Mouse (Mus musculus): Measurements from ENCODE around the gene Atpaf1. TPM values are rescaled to one million over a fixed set of nuclear protein-coding genes. Genes with fewer than 3 reads are reported as not detected.

Atpaf1 gene
- polyA plus RNA-seq, 1 experiment from 2014 or later: 48.1 TPM

- no peak overlapping the region for H3K27ac ChIP-seq (ENCODE audit: low read depth, low read length)
- peaks cover 4% of the 10 kb centered on the region; the same call in 1 of the 2 replicates for H3K36me3 ChIP-seq (ENCODE audit: control insufficient read depth, insufficient read depth, low read length)
- H3K9ac ChIP-seq (replicated peaks; ENCODE audit: low read depth, low read length): no peak overlapping the region
- no peak overlapping the region for H3K4me3 ChIP-seq (ENCODE audit: low read depth, low read length)
- ATAC-seq (ENCODE audit: low read depth): no peak
- no peaks in the 10 kb centered on the region for H3K9me3 ChIP-seq (ENCODE audit: control insufficient read depth, low read length)
- 91% methylated on average over 1 of the region's 1 CpGs for WGBS
- H3K4me1 ChIP-seq (ENCODE audit: control insufficient read depth, insufficient read depth, low read length): no peaks in the 10 kb centered on the region
- no peak overlapping the region for H3K4me2 ChIP-seq (ENCODE audit: low read depth, low read length)
- H3K27me3 ChIP-seq (ENCODE audit: control insufficient read depth, insufficient read depth, low read length): no peaks in the 10 kb centered on the region
Measured at GRCm38 (mm10) chr4:115754851-115755250, 29.8 kb upstream of the Atpaf1 start.

DNA sequence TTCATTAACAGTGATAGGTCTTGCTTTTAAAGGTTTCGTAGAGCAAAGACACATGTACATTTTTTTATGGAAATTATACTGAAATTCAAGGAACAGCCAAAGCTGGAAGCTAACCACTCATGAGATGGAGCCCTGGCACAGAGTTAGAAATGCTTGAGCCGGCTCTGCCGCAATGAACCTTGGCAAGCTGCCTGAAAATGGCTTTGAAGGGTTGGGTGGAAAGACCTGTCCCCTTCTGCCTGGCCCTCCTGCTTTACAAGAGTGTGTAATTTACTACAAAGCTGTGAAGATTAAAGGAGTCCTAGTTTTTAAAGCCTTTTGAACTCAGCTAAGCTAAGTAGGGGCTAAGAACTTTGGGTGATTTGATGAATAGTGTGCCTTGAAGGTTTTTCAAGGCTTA, 23.4 kb upstream of the Atpaf1 start:
- WGBS: 42% methylated on average over 3 of the region's 3 CpGs
- H3K36me3 ChIP-seq (ENCODE audit: control insufficient read depth, insufficient read depth, low read length): peaks cover 11% of the 10 kb centered on the region

GRCm38 (mm10) chr4:115764581-115764980, 20.0 kb upstream of the Atpaf1 start:
- Histone ChIP-seq H3K9ac (replicated peaks; ENCODE audit: low read depth, low read length) (no peak overlapping the region), H3K4me3 (ENCODE audit: low read depth, low read length) (no peak overlapping the region), H3K4me2 (ENCODE audit: low read depth, low read length) (no peak overlapping the region), H3K9me3 (ENCODE audit: control insufficient read depth, low read length) (no peaks in the 10 kb centered on the region), H3K27ac (ENCODE audit: low read depth, low read length) (no peak overlapping the region), H3K27me3 (ENCODE audit: control insufficient read depth, insufficient read depth, low read length) (no peaks in the 10 kb centered on the region), H3K4me1 (ENCODE audit: control insufficient read depth, insufficient read depth, low read length) (no peaks in the 10 kb centered on the region), H3K36me3 (ENCODE audit: control insufficient read depth, insufficient read depth, low read length) (peaks cover 11% of the 10 kb centered on the region)
- no peak for ATAC-seq (ENCODE audit: low read depth)
- WGBS: 83% methylated on average over 11 of the region's 11 CpGs

More for the DNA sequence above, 23.4 kb upstream of the Atpaf1 start:
- Histone ChIP-seq H3K9ac (replicated peaks; ENCODE audit: low read depth, low read length) (no peak overlapping the region), H3K4me1 (ENCODE audit: control insufficient read depth, insufficient read depth, low read length) (no peaks in the 10 kb centered on the region), H3K9me3 (ENCODE audit: control insufficient read depth, low read length) (no peaks in the 10 kb centered on the region), H3K27ac (ENCODE audit: low read depth, low read length) (no peak overlapping the region), H3K4me3 (ENCODE audit: low read depth, low read length) (no peak overlapping the region), H3K27me3 (ENCODE audit: control insufficient read depth, insufficient read depth, low read length) (no peaks in the 10 kb centered on the region), H3K4me2 (ENCODE audit: low read depth, low read length) (no peak overlapping the region)
- ATAC-seq (ENCODE audit: low read depth): no peak

- H3K9ac ChIP-seq (replicated peaks; ENCODE audit: low read depth, low read length): no peak overlapping the region
- no peak overlapping the region for H3K4me2 ChIP-seq (ENCODE audit: low read depth, low read length)
- H3K36me3 ChIP-seq (ENCODE audit: control insufficient read depth, insufficient read depth, low read length): peaks cover 5% of the 10 kb centered on the region; the same call in 1 of the 2 replicates
- no peaks in the 10 kb centered on the region for H3K4me1 ChIP-seq (ENCODE audit: control insufficient read depth, insufficient read depth, low read length)
- WGBS: 9% methylated on average over 11 of the region's 11 CpGs
- no peaks in the 10 kb centered on the region for H3K9me3 ChIP-seq (ENCODE audit: control insufficient read depth, low read length)
- H3K4me3 ChIP-seq (ENCODE audit: low read depth, low read length): no peak overlapping the region
- no peaks in the 10 kb centered on the region for H3K27me3 ChIP-seq (ENCODE audit: control insufficient read depth, insufficient read depth, low read length)
- no peak for ATAC-seq (ENCODE audit: low read depth)
- no peak overlapping the region for H3K27ac ChIP-seq (ENCODE audit: low read depth, low read length)
Measured at GRCm38 (mm10) chr4:115767647-115768467, 16.8 kb upstream of the Atpaf1 start.

GRCm38 (mm10) chr4:115775056-115775455, 9.6 kb upstream of the Atpaf1 start:
- no peak for ATAC-seq (ENCODE audit: low read depth)
- no peak overlapping the region for H3K9ac ChIP-seq (replicated peaks; ENCODE audit: low read depth, low read length)
- H3K9me3 ChIP-seq (ENCODE audit: control insufficient read depth, low read length): no peaks in the 10 kb centered on the region
- H3K4me1 ChIP-seq (ENCODE audit: control insufficient read depth, insufficient read depth, low read length): no peaks in the 10 kb centered on the region
- H3K27me3 ChIP-seq (ENCODE audit: control insufficient read depth, insufficient read depth, low read length): no peaks in the 10 kb centered on the region
- H3K4me2 ChIP-seq (ENCODE audit: low read depth, low read length): no peak overlapping the region
- H3K36me3 ChIP-seq (ENCODE audit: control insufficient read depth, insufficient read depth, low read length): peaks cover 13% of the 10 kb centered on the region
- WGBS: 93% methylated on average over 6 of the region's 6 CpGs
- H3K27ac ChIP-seq (ENCODE audit: low read depth, low read length): no peak overlapping the region
- H3K4me3 ChIP-seq (ENCODE audit: low read depth, low read length): no peak overlapping the region

GRCm38 (mm10) chr4:115777627-115778026, 7.0 kb upstream of the Atpaf1 start:
- ATAC-seq (ENCODE audit: low read depth): no peak
- Histone ChIP-seq H3K4me2 (ENCODE audit: low read depth, low read length) (no peak overlapping the region), H3K9ac (replicated peaks; ENCODE audit: low read depth, low read length) (no peak overlapping the region), H3K9me3 (ENCODE audit: control insufficient read depth, low read length) (no peaks in the 10 kb centered on the region), H3K36me3 (ENCODE audit: control insufficient read depth, insufficient read depth, low read length) (peaks cover 12% of the 10 kb centered on the region), H3K27ac (ENCODE audit: low read depth, low read length) (no peak overlapping the region), H3K4me3 (ENCODE audit: low read depth, low read length) (no peak overlapping the region), H3K27me3 (ENCODE audit: control insufficient read depth, insufficient read depth, low read length) (no peaks in the 10 kb centered on the region), H3K4me1 (ENCODE audit: control insufficient read depth, insufficient read depth, low read length) (no peaks in the 10 kb centered on the region)
- 93% methylated on average over 2 of the region's 2 CpGs for WGBS

DNA sequence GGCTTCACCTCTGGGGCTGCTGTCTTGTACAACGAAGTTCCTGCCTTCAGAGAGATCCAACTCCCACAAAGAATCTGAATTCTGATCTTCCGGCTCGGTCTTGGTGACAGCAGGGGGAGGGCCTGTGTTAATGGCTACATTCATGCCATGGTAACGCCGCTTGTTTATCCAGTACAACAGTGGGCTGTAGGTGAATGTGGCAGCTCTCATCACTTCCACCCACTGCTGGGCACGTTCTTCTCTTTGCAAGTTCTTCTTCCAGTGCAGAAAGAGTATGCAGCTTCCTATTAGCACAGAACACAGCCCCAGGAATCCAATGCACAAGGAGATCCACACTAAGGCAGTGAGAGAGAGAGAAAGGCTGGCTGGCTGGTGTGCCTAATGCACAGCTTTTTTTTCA, 4.3 kb upstream of the Atpaf1 start:
- Histone ChIP-seq H3K9ac (replicated peaks; ENCODE audit: low read depth, low read length) (no peak overlapping the region), H3K27me3 (ENCODE audit: control insufficient read depth, insufficient read depth, low read length) (no peaks in the 10 kb centered on the region), H3K4me1 (ENCODE audit: control insufficient read depth, insufficient read depth, low read length) (no peaks in the 10 kb centered on the region), H3K4me2 (ENCODE audit: low read depth, low read length) (no peak overlapping the region), H3K9me3 (ENCODE audit: control insufficient read depth, low read length) (no peaks in the 10 kb centered on the region), H3K4me3 (ENCODE audit: low read depth, low read length) (no peak overlapping the region), H3K27ac (ENCODE audit: low read depth, low read length) (no peak overlapping the region), H3K36me3 (ENCODE audit: control insufficient read depth, insufficient read depth, low read length) (peaks cover under 1% of the 10 kb centered on the region)
- ATAC-seq (ENCODE audit: low read depth): no peak
- WGBS: 53% methylated on average over 6 of the region's 6 CpGs

DNA sequence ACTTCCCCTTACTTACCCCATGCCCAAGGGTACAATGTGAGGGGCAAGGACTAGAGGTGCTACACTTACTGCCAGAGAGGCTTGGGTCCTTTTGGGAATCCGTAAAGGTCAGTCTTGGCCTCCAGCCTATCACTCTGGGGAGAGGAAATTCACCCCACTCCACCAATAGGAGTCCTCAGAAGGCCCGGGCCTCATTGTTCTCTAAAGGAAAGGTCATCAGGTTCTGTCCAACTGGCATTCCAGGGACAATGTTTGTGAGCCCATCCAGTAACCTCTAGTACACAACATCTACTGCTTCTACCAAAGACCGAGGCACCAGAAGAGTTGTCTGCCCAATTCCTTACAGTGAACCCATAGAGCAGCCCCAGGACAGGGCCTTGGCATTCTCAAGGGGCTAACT, 3.7 kb upstream of the Atpaf1 start, which contains the start of gene Tex38:
Gene Tex38 (minus strand): TSS at position 101 of the 400 bp plus-strand sequence.
- no peaks in the 10 kb centered on the region for H3K9me3 ChIP-seq (ENCODE audit: control insufficient read depth, low read length)
- H3K4me3 ChIP-seq (ENCODE audit: low read depth, low read length): no peak within 1 kb of the TSS
- 89% methylated on average over 3 of the region's 3 CpGs for WGBS
- H3K27me3 ChIP-seq (ENCODE audit: control insufficient read depth, insufficient read depth, low read length): no peaks in the 10 kb centered on the region
- H3K27ac ChIP-seq (ENCODE audit: low read depth, low read length): no peak within 1 kb of the TSS
- no peak within 1 kb of the TSS for H3K4me2 ChIP-seq (ENCODE audit: low read depth, low read length)
- H3K9ac ChIP-seq (replicated peaks; ENCODE audit: low read depth, low read length): no peak within 1 kb of the TSS
- no peaks in the 10 kb centered on the region for H3K36me3 ChIP-seq (ENCODE audit: control insufficient read depth, insufficient read depth, low read length)
- ATAC-seq (ENCODE audit: low read depth): no peak
- H3K4me1 ChIP-seq (ENCODE audit: control insufficient read depth, insufficient read depth, low read length): peaks cover 6% of the 10 kb centered on the region; the same call in 1 of the 2 replicates

DNA sequence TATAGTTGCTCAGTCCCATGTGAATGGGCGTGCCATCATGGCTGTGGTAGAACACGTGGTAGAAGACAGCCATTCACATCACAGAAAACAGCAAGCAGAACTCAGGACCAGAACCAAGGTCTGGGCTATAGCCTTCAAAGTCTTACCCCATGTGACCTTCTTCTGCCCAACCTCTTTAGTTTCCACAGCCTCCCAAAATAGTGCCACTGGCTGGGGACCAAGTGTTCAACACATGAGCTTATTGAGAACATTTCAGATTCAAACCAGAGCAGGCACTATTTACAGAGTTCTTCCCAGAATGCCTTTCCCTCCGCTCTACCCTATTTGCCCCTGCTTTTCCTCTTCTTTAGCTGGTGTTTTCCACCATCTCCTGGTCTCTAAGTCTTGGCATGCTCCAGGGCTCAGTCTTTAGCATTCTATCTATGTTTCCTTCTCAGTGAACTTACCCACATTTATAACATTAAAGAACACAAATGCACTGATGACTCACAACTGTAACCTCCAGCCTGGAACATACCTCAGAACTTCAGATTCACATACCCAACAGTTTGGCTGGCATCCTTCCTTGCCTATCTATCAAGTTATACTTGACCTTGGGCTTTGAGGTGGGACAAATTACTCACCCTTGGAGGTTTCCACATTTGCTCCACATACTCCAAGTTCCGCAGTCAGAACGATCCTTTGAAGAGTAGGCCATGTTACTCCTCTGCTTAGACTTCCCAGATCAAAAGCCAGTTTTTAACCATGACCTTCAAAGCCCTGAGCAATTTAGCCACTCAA, 2.4 kb upstream of the Atpaf1 start:
- H3K4me2 ChIP-seq (ENCODE audit: low read depth, low read length): no peak overlapping the region
- no peak for ATAC-seq (ENCODE audit: low read depth)
- H3K27ac ChIP-seq (ENCODE audit: low read depth, low read length): no peak overlapping the region
- WGBS: 92% methylated on average over 5 of the region's 5 CpGs
- H3K9ac ChIP-seq (replicated peaks; ENCODE audit: low read depth, low read length): no peak overlapping the region
- no peak overlapping the region for H3K4me3 ChIP-seq (ENCODE audit: low read depth, low read length)
- no peaks in the 10 kb centered on the region for H3K27me3 ChIP-seq (ENCODE audit: control insufficient read depth, insufficient read depth, low read length)
- no peaks in the 10 kb centered on the region for H3K9me3 ChIP-seq (ENCODE audit: control insufficient read depth, low read length)
- H3K4me1 ChIP-seq (ENCODE audit: control insufficient read depth, insufficient read depth, low read length): peaks cover 6% of the 10 kb centered on the region; the same call in 1 of the 2 replicates
- H3K36me3 ChIP-seq (ENCODE audit: control insufficient read depth, insufficient read depth, low read length): no peaks in the 10 kb centered on the region

Measured in neural tube, embryonic 14.5 days (tissue).